Mouse (Mus musculus) olfactory bulb, adult 2 months (tissue): Measurements from ENCODE around the gene 1700025G04Rik.

ENCODE experiments used
- CTCF ChIP-seq: fragments of 200-500 bp; IDR thresholded peaks from 2 replicates; pipeline ENCODE4 v1.5.1; 2012; ENCODE audit warnings: low read depth, mild to moderate bottlenecking, low read length, moderate library complexity; ENCODE audit not compliant: insufficient read depth
- POLR2A ChIP-seq: fragments of 200-500 bp; IDR thresholded peaks from 2 replicates; pipeline ENCODE4 v1.6.1; 2012; ENCODE audit warnings: mild to moderate bottlenecking, low read depth, low read length, moderate library complexity; ENCODE audit not compliant: insufficient read depth

DNA sequence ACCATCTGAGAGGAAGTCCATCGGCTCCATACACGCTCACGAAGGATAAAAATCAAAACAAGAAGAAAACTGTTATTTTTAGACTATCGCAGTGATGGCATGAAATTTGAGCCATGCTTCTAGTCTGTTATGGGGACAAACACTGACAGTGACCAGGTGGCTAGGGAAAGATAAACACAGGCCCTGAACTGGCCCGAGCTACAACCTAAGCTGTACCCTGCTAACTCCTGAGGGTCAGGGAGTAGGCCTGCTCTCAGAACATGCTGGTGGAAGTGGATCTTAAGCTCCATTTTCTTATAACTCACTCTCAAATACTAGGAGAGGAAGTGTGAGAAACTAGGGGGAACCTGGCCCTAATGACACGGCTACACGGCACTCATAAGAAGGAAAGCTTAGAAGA is 126.7 kb downstream of the 1700025G04Rik start:
- TF ChIP-seq POLR2A: no peak
- TF ChIP-seq CTCF: no peak
